Mouse (Mus musculus) brain, embryonic 14.5 days (tissue): Measurements from ENCODE around the gene Tmbim4. TPM values are rescaled to one million over a fixed set of nuclear protein-coding genes. Genes with fewer than 3 reads are reported as not detected.

Source experiments
- DNase-seq: peaks from one replicate; pipeline ENCODE4 v3.0.0-alpha.2; 2011; ENCODE audit warnings: low read depth
- CTCF ChIP-seq: fragments of 200-500 bp; IDR thresholded peaks from 2 replicates; pipeline ENCODE4 v1.5.1; 2012; ENCODE audit warnings: inconsistent platforms, mild to moderate bottlenecking, moderate library complexity, borderline replicate concordance; ENCODE audit not compliant: insufficient read depth, insufficient read length; ENCODE audit errors: extremely low read depth
- POLR2A ChIP-seq: fragments of 200-500 bp; IDR thresholded peaks from 2 replicates; pipeline ENCODE4 v1.6.1; 2012; ENCODE audit warnings: mild to moderate bottlenecking, inconsistent platforms, borderline replicate concordance; ENCODE audit not compliant: poor library complexity, insufficient read depth, insufficient read length, severe bottlenecking; ENCODE audit errors: extremely low read depth
- polyA plus RNA-seq: library from polyadenylated mRNA; depleted of rRNA; stranded (reverse); fragments of >200 nt; gene quantifications from 2 replicates; pipeline ENCODE4 v1.2.3, GENCODE M21; 2012

Gene Tmbim4
- polyA plus RNA-seq, 1 experiment = 72.5 TPM

DNA sequence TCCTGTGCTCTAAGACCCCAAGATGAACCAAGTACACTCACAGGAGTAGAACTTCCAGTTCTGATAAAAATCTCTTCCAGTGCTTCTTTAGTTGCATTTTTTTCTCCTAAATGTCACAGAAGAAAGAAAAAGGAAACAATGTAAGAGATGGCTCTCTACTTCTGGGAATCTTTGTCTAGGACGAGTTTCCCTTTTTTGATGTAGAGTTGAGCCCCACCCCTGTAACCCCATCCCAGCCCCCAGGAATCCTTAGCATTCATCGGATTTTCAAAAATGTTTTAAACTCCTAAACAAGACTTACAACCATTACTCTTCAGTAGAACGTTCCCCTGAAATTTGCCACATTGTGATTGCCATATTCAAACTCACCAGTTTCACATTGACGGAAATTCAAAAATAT, 31.1 kb upstream of the Tmbim4 start:
- no peak for DNase-seq
- TF ChIP-seq POLR2A = no peak
- no peak for TF ChIP-seq CTCF

DNA sequence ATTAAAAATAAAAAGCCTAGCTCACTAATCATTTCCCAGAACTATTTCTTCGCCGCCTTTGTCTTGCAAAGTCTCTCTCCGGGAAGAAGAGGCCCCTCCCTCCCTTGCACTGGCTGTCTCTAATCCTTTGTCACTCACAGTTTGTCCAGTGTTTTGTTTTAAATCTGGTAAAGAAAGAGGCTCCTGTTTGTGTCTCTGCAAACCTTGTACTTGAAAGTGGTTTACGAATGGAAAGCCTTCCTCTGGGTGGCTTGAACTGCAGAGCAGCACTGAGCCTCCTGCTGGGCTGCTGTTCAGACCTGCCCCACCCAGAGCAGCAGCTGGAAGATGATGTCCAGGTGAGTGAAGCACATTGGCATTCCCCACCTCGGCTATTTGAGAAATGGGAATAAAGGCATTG, 30.1 kb upstream of the Tmbim4 start:
- no peak for DNase-seq
- TF ChIP-seq CTCF (no peak), POLR2A (no peak)

DNA sequence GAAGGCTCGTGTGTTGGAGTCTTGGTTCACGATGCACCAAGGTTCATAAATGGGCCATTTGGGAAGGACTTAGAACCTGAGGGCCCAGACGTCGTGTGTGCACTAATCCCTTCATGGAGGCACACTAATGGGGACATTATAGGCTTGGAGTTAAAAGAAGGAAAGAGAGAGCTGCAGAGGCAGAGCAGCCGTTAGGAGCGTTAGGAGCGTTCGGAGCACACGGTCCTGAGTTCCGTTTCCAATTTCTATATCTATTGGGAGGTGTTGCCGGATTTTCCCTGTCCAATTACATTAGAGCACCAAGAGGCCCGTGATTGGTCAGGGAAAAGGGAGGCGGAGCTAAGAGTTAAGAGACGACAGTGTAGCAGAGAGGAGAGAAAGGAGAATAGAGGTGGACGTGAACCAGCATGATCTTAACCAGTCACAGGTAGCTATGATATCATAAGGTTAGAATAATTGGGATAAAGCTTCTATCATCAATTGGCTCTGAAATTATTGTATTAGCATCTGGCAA, 27.1 kb upstream of the Tmbim4 start:
- no peak for TF ChIP-seq POLR2A
- DNase-seq = no peak

DNA sequence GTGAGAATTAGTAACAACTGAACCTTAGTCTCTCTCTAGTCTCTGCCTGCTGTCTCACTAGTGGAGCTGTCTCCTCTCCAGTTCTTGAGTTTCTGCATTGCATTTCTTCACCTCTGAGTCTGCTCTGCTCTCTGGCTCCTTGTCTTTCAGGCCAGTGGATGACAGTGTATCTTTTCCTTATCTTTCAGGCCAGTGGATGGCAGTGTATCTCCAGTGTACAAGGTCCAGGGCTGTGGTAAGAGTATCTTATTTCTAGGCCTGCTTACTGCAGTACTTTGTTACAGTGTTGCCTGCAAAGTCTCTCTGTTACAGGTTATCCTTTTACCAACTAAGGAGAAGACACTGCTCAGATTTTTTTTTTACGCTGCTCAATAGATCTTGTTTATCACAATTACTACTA, 18.5 kb upstream of the Tmbim4 start:
- DNase-seq = no peak
- TF ChIP-seq POLR2A (no peak), CTCF (no peak; the same call in 1 of the 2 replicates)

DNA sequence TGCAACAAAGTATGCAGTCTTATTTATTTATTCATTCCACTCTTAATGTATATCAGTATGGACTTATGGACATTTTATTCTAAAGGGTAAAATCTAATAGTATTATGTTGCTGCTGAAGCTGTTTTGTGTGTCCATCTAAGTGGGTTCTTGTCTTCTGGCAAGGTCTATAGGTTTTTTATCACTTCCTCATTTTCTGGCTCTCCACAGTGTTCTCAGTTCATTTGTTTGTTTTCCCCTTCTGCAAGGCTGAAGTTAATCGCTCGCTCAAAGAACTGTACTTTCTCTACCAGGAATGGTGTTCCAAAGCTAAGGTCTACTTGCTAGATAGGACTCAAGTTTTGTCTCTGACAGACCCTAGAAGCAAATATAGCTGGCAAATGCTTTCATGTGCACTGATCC, 18.0 kb upstream of the Tmbim4 start:
- no peak for DNase-seq
- TF ChIP-seq POLR2A (no peak), CTCF (no peak)

DNA sequence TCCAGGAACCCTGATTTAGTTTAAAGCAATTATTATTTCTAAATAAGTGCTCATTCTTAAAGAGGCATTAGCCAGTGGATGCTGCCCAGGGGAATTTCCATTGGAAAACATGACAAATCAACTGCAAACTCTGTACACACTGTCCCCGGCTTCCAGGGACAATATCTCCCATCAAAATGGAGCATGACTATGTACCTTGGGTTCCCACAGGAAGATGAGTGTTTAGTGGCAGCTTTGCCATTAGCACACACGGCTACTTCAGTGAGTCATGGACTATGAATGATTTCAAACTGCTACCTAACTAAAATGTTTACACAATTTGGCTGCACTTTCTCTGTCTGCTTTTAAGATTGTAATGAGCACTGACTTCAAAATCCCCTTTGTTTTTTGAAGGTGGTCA, 12.9 kb upstream of the Tmbim4 start:
- TF ChIP-seq CTCF (no peak), POLR2A (no peak)
- no peak for DNase-seq

DNA sequence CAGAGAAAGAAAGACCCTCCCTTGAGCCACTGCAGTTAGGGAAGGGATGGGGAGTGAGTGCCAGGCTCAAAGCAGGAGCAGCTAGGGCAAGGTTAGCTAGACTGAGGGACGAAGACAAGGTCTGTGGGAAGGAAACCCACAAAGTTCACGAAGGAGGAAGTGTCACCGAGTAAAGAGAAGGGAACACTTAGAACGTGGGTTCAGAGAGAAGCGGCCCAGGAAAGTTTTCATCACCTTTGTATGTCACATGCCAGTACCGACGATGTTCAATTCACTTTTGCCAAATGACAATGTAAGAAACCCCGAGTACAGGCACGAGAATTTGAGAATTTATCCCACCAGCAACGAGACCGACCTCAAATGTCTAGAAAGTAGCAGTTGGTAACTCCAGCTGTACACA, 12.1 kb upstream of the Tmbim4 start:
- TF ChIP-seq CTCF (no peak), POLR2A (no peak)
- no peak for DNase-seq

DNA sequence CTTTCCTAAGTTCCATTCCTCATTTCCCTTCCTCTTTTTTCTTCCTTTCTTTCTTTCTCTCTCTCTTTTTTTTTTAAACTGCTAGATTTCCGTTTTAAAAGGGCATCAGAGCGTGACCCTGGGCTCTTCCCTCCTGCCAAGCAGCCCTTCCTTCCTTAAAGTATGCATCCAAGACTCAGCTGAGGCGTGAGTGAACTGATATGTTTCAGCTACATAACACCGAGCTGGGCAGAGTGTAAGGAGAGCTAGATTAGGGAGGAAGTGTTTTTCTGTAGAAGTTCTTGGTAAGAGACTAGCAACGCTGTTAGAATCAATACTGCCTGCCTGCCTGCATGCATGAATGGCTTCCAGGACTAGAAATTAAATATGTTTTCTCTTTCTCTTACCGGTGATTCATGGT, 11.6 kb upstream of the Tmbim4 start:
- DNase-seq = peak; percentile 7
- TF ChIP-seq CTCF (no peak), POLR2A (no peak)

DNA sequence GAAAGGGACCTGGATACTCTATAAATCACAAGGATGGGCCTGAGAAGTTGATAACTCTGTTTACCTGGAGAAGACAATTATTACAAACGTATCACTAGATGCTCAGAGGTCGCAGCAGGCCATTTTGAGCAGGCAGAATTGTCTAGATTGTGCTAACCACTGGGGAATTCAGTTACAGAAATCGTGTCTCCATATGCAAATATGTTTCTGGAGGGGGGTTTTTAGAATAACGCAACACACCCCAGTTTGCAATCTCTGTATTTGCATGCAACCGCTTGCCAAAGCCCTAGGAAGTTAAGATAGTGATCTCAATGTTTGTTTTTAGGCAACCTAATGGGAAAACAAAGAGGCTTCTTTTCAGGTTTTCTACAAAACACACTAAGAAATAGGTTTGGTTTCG, 10.2 kb upstream of the Tmbim4 start:
- TF ChIP-seq CTCF = no peak
- no peak for TF ChIP-seq POLR2A
- DNase-seq = no peak

DNA sequence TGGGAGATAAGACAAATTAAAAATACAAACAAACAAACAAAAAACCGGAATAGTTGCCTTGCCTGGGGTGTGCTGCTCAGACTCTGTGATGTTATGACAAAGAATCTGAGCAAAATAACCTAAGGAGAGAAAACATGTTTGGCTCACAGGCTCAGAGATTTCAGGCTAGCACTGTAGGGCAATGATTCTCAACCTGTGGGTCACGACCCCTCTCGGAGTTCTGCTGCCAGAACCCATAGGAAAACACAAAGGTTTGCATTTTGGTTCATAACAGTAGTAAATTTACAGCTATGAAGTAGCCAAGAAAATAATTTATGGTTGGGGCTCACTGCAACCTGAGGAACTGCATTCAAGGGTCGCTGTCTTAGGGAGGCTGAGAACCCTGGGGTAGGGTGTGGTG, 9.1 kb upstream of the Tmbim4 start:
- no peak for DNase-seq
- TF ChIP-seq POLR2A (no peak), CTCF (no peak)

DNA sequence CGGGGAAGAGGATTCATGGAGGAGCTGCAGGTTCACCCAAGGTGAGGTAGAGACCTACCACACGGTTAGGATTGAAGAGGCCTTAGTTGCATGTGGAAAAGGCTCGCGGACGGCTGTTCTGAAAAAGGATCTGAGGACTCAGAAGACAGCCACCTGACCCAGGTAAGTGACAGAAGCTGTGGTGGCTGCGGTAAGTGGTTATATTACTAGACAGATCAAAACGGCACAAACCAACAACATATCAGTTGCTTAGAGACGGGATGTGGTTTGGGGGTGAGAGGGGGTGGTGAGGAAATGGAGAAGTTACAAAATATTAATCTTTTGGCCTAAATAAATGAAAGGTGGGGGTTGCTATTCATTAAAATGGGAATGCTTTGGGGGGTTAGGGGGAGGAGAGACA, 8.1 kb upstream of the Tmbim4 start:
- no peak for DNase-seq
- TF ChIP-seq CTCF = no peak
- no peak for TF ChIP-seq POLR2A

DNA sequence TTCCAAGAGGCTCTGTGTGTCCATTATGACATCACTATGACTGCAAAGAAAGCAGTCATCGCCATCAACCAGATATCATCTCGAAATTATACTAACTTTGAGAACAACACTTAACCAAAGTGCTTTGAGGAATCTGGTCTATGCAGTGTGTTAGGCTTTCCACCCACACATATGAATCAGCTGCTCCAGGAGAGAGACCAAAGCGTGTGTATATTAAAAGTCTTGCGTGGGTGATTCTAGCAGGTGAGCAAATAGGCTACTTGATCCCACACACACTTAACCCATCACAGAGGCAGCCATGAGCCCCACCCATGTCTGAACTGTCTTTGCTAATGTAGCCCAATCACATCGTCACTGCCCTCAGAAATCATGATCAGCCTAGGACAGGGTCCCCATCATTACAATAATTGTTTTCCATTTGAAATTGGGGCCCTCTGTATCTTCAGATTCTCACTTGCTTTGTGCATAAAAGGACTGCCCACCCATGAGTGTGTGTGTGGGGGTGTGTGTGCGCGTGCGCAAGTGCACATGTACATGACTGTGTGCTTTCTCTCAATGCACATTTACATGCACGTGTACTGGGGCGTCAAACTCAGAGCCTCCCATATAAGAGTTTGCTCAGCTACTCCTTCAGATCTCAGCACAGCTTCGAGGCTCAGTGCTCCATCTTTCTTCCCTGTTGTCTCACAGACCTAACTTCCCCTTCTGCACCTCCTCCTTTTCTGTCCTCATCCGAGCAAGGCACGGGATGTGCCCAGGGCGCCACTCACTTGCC, 4.1 kb upstream of the Tmbim4 start:
- no peak for TF ChIP-seq CTCF
- TF ChIP-seq POLR2A = no peak
- DNase-seq = no peak
